14 mouse cellular contexts compared by ENCODE assay signal in genomic region chr11:107734133-107734532, GRCm38 (mm10). TPM values are rescaled to one million over a fixed set of nuclear protein-coding genes. Genes with fewer than 3 reads are reported as not detected.
A peak's percentile ranks its signal among the peaks of the same experiment; 100 is the strongest.
DNase-seq lines count a peak whose midpoint lies in the region; TF ChIP-seq lines count a peak whose summit lies in the region.
"Had no signal": no experiment of that assay in that cellular context is flagged by ENCODE, and none has a peak within 500 bp of the region (broad histone marks: within the 10 kb centered on the region; RNA-seq: fewer than 3 reads in every experiment).

No protein-coding gene starts in this region.

- H3K79me2 ChIP-seq in CH12.LX (replicated peaks; ENCODE audit: control insufficient read depth, extremely low read depth, insufficient read depth, poor library complexity, severe bottlenecking) = no peaks in the 10 kb centered on the region

- H3K4me3 ChIP-seq in heart, embryonic 10.5 days = no peak overlapping the region
- no peak overlapping the region for H3K4me3 ChIP-seq in CH12.LX (replicated peaks in 1 of 3; ENCODE audit: low read depth in 2 of 3, low read length in 2 of 3, poor library complexity in 1 of 3)
- H3K4me3 ChIP-seq: embryonic facial prominence, embryonic 10.5 days; forebrain, embryonic 13.5 days; left cerebral cortex, adult 2 months had no signal

- intact Hi-C loops in left cerebral cortex, postnatal 14 days (cut with DNase I) = no loop called here

- TF ChIP-seq EP300 in CH12.LX (IDR thresholded peaks at IDR 0.05; ENCODE audit: low read length) = no peak

- TF ChIP-seq CTCF in CH12.LX (conservative IDR thresholded peaks at IDR 0.05 in 1 of 2, IDR thresholded peaks at IDR 0.05 in 1 of 2; ENCODE audit: low read depth in 2 of 2, low read length in 2 of 2) = peak in 1 of 2 experiments; percentile 40; a peak in 2 of 4 replicates

- dilution Hi-C loops in CH12.LX (cut with MboI; ENCODE audit: extremely low pct_ligation_motif_present, extremely low pct_unique_long_range_greater_than_20kb, low sequenced_read_pairs) = no loop called here

- H3K27ac ChIP-seq in heart, embryonic 10.5 days = no peak overlapping the region
- no peak overlapping the region for H3K27ac ChIP-seq in CH12.LX (ENCODE audit: insufficient read depth, low read depth)
- H3K27ac ChIP-seq: embryonic facial prominence, embryonic 10.5 days; forebrain, embryonic 13.5 days; left cerebral cortex, adult 2 months had no signal

- DNase-seq in heart, postnatal 4 days = peak; percentile 34
- no peak for DNase-seq in heart, embryonic 10.5 days (ENCODE audit: low spot score)
- DNase-seq in 3134 (ENCODE audit: extremely low read depth, insufficient read length, low spot score) (peak; percentile 51), CH12.LX (ENCODE audit: extremely low read depth) (no peak)
- DNase-seq in kidney, postnatal 10 days = peak; percentile 72
- no peak for DNase-seq in left cerebral cortex, postnatal 14 days (ENCODE audit: low spot score in 2 of 2)
- no peak for DNase-seq in cerebellum, postnatal 36 days
- DNase-seq: cerebellum, adult 18-20 months; thymus, postnatal 36 days had no signal

- no peaks in the 10 kb centered on the region for H3K36me3 ChIP-seq in heart, embryonic 10.5 days
- H3K36me3 ChIP-seq in CH12.LX (replicated peaks in 1 of 2; ENCODE audit: control insufficient read depth in 1 of 2, insufficient read depth in 1 of 2, low read length in 1 of 2) = no peaks in the 10 kb centered on the region

- no peaks in the 10 kb centered on the region; the same call in 1 of the 2 replicates for H3K27me3 ChIP-seq in heart, embryonic 10.5 days (ENCODE audit: insufficient read depth, poor library complexity, severe bottlenecking)
- H3K27me3 ChIP-seq in CH12.LX (replicated peaks) = no peaks in the 10 kb centered on the region
- H3K27me3 ChIP-seq: forebrain, embryonic 13.5 days had no signal

- 76% methylated on average over 7 of the region's 7 CpGs for whole genome bisulfite sequencing in heart, embryonic 10.5 days

- in situ Hi-C loops in CH12.LX (cut with MboI; ENCODE audit: low pct_ligation_motif_present, low pct_unique_long_range_greater_than_20kb, low sequenced_read_pairs) = no loop called here

- H3K4me1 ChIP-seq in heart, embryonic 10.5 days = no peaks in the 10 kb centered on the region
- peaks cover 0 to 16% of the 10 kb centered on the region in 2 experiments; a peak in 2 of 4 replicates for H3K4me1 ChIP-seq in CH12.LX (ENCODE audit: control insufficient read depth in 1 of 2, insufficient read depth in 2 of 2)
- H3K4me1 ChIP-seq: forebrain, embryonic 13.5 days had no signal

- no peak; the same call in none of the 2 replicates for TF ChIP-seq RAD21 in CH12.LX (IDR thresholded peaks at IDR 0.05; ENCODE audit: low read depth, low read length)

- no peak overlapping the region for H3K4me2 ChIP-seq in CH12.LX (ENCODE audit: insufficient read depth, low read depth, poor library complexity, severe bottlenecking)
- H3K4me2 ChIP-seq: forebrain, embryonic 13.5 days had no signal

- H3K9me3 ChIP-seq in heart, embryonic 10.5 days = no peaks in the 10 kb centered on the region
- H3K9me3 ChIP-seq in CH12.LX (replicated peaks; ENCODE audit: low read length) = no peaks in the 10 kb centered on the region
- H3K9me3 ChIP-seq: embryonic facial prominence, embryonic 10.5 days; forebrain, embryonic 13.5 days had no signal

- H3K9ac ChIP-seq in CH12.LX (ENCODE audit: insufficient read depth, low read depth) = no peak overlapping the region
- H3K9ac ChIP-seq: forebrain, embryonic 13.5 days had no signal

- TF ChIP-seq POLR2A in CH12.LX (IDR thresholded peaks at IDR 0.05; ENCODE audit: low read depth, low read length) = no peak

TF ChIP-seq in CH12.LX, 34 proteins besides CTCF, POLR2A, EP300 and RAD21:
- TF ChIP-seq NELFE (IDR thresholded peaks at IDR 0.05; ENCODE audit: low read depth, low read length) = no peak
- peak; percentile 63; the same call in 1 of the 2 replicates for TF ChIP-seq TBP (conservative IDR thresholded peaks at IDR 0.05; ENCODE audit: low read depth, low read length)

RNA-seq across cellular contexts. Expression of gene Cacng1, which starts 17.8 kb away (rescaled TPM):
- total RNA-seq in heart, postnatal 4 days (2021) = under 1 TPM in 1 of 2 experiments, not detected in 1; 0.34 TPM
- polyA plus RNA-seq in heart, embryonic 10.5 days (2016; fragmentation: Nextera tagmentation; extraction: Ambion mirVana) = not detected in 2 replicates
- total RNA-seq in CH12.LX (2012; rRNA removed) = not detected in 2 replicates
- total RNA-seq in CH12.LX (2014; rRNA removed) = not detected in 2 replicates
- polyA plus RNA-seq in CH12.LX (2012; ENCODE audit: insufficient read length, low read depth) = not detected in 2 replicates
- total RNA-seq in left cerebral cortex, postnatal 14 days (2021) = not detected
- total RNA-seq: left cerebral cortex, adult 2 months; liver, adult 2 months had no signal
- polyA plus RNA-seq: embryonic facial prominence, embryonic 10.5 days; forebrain, embryonic 13.5 days; inflammation-experienced regulatory T-cells, adult 6 months had no signal

Comparison
In these comparisons a context has a peak if more than half of its experiments do, and no peak if none do; other contexts are left out.
1. DNase-seq: peak in heart, postnatal 4 days (single experiment), 3134 (single experiment) and kidney, postnatal 10 days (single experiment); none in heart, embryonic 10.5 days (single experiment), CH12.LX (single experiment), left cerebral cortex, postnatal 14 days (0 of 2) and cerebellum, postnatal 36 days (0 of 2).